Mouse (Mus musculus) ES-E14 (cell line): ENCODE data around the gene Ctdnep1. TPM values are rescaled to one million over a fixed set of nuclear protein-coding genes. Genes with fewer than 3 reads are reported as not detected.

ENCODE experiments used
- DNase-seq: peaks from one replicate; pipeline ENCODE4 v3.0.0-alpha.2; 2013; ENCODE audit warnings: low read depth, low spot score
- H3K27ac ChIP-seq: 2 replicates; pipeline ENCODE4 v1.5.1; 2012; ENCODE audit warnings: low read depth, mild to moderate bottlenecking, low read length, moderate library complexity, mixed read lengths; ENCODE audit not compliant: poor library complexity, insufficient read depth, severe bottlenecking
- H3K36me3 ChIP-seq: 2 replicates; pipeline ENCODE4 v1.6.1; 2012; ENCODE audit warnings: mild to moderate bottlenecking, low read length, moderate library complexity, mixed read lengths; ENCODE audit not compliant: control insufficient read depth, poor library complexity, insufficient read depth, severe bottlenecking
- H3K4me1 ChIP-seq, 2 experiments: fragments of 150-350 bp in 1 of 2; sonication (generic) in 1 of 2; 2 replicates each; pipeline ENCODE4 v1.6.1; 2012; ENCODE audit warnings: low read length in 2 of 2, mild to moderate bottlenecking in 1 of 2, mixed read lengths in 1 of 2; ENCODE audit not compliant: control insufficient read depth in 2 of 2, insufficient read depth in 2 of 2, poor library complexity in 1 of 2
- H3K4me3 ChIP-seq, 2 experiments: fragments of 150-350 bp in 1 of 2; sonication (generic) in 1 of 2; 2 replicates each; pipeline ENCODE4 v1.5.1; 2012; ENCODE audit warnings: low read length in 2 of 2, low read depth in 1 of 2, mild to moderate bottlenecking in 1 of 2, mixed read lengths in 1 of 2; ENCODE audit not compliant: insufficient read depth in 1 of 2, poor library complexity in 1 of 2, severe bottlenecking in 1 of 2
- H3K9ac ChIP-seq: 2 replicates; pipeline ENCODE4 v1.6.1; 2012; ENCODE audit warnings: low read depth, mild to moderate bottlenecking, low read length, mixed read lengths; ENCODE audit not compliant: poor library complexity, insufficient read depth, severe bottlenecking
- H3K9me3 ChIP-seq: fragments of 150-350 bp; sonication (generic); 2 replicates; pipeline ENCODE4 v1.6.1; 2012; ENCODE audit warnings: low read depth, mild to moderate bottlenecking, low read length; ENCODE audit not compliant: control insufficient read depth, insufficient read depth
- CHD2 ChIP-seq: IDR thresholded peaks from 2 replicates; pipeline ENCODE4 v1.6.1; 2014; ENCODE audit warnings: mild to moderate bottlenecking, low read depth, low read length, inconsistent platforms
- HCFC1 ChIP-seq: IDR thresholded peaks from 2 replicates; pipeline ENCODE4 v1.6.1; 2012; ENCODE audit warnings: low read length, inconsistent platforms, borderline replicate concordance; ENCODE audit not compliant: insufficient read depth
- MAFK ChIP-seq: IDR thresholded peaks from 2 replicates; pipeline ENCODE4 v1.6.1; 2014; ENCODE audit warnings: mild to moderate bottlenecking, low read depth, low read length, inconsistent platforms; ENCODE audit not compliant: insufficient read depth
- ZC3H11A ChIP-seq: IDR thresholded peaks from 2 replicates; pipeline ENCODE4 v1.6.1; 2012; ENCODE audit warnings: low read depth, mild to moderate bottlenecking, inconsistent platforms, low read length, borderline replicate concordance
- ZNF384 ChIP-seq: IDR thresholded peaks from 2 replicates; pipeline ENCODE4 v1.6.1; 2012; ENCODE audit warnings: low read depth, low read length, inconsistent platforms
- in situ Hi-C, 2 experiments: fragments of 600-800 bp; cut with MboI; formaldehyde crosslinking; loops; one replicate each; pipeline ENCODE4 v1.15.1; 2025; ENCODE audit warnings: low sequenced_read_pairs in 2 of 2, inconsistent platforms in 1 of 2; ENCODE audit not compliant: unreplicated experiment in 2 of 2
- total RNA-seq: library from RNA; depleted of rRNA; stranded (reverse); fragments of 300-350 nt; gene quantifications from 2 replicates; pipeline ENCODE4 v1.2.3, GENCODE M21; 2012

Ctdnep1 gene
- total RNA-seq, 1 experiment = 41.2 TPM

DNA sequence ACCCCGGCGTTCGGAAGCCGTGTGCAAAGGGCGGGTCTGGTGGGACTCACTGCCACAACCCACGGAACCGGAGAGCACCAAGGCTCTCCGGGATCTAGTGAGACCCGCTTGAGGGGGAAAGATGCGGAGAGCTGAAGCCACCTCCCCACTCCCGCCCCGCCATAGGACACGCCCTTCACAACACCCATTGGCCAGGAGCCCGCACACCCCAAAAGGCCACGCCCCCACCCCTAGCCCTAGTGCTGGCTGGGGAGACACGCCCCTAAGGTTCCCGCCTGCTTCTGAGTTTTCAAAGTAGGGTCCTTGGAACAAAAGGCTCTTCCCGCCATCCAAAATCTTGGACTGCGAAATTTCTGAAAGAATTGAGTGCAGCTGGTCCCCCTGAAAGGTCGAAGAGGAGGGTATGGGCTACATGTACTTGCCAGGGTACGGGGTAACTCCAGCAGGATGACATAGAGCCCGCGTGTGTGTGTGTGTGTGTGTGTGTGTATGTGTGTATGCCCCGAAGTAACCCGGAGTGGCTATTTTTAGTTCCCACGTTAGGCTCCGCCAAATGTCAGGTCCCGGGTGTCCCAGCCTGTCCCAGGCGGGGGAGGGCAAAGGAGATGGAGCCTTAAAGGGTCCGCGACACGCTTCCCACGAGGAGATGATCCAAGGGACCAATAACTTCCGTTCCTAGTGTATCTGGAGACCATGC, 32.7 kb upstream of the Ctdnep1 start, which contains the start of gene Slc2a4:
Gene Slc2a4, minus strand, starts transcription at position 123 of the 697 bp plus-strand sequence.
- Histone ChIP-seq H3K9ac (peak within 1 kb of the TSS; percentile 44), H3K36me3 (no peaks in the 10 kb centered on the region; the same call in 1 of the 2 replicates), H3K4me1 (peaks cover 0 to 12% of the 10 kb centered on the region in 2 experiments; a peak in 1 of 4 replicates), H3K27ac (no peak within 1 kb of the TSS), H3K4me3 (peak within 1 kb of the TSS; percentile 58 to 89), H3K9me3 (no peaks in the 10 kb centered on the region)
- in situ Hi-C loops = no loop called here
- DNase-seq = peak; percentile 96
- TF ChIP-seq CHD2 (no peak), ZC3H11A (no peak), MAFK (no peak), HCFC1 (no peak), ZNF384 (no peak)

DNA sequence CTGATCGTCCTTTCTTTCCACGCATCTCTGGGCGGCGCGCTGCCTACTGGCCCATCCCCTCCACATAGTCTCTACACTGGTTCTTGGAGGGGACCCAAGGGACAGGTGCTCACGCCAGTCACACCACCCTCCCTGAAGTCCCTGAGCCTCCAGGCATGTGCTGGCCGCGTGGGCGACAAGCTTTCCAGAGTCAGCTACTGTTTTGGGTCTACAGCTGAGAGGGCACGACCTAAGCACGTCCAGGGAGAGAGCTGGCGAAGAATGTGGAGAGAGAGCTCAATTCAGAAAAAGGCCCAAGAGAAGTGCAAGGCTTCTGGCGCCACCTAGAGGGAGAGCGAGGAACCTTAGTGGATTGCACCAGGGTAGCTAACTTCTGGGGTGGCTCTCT, 32.2 kb upstream of the Ctdnep1 start:
- DNase-seq = peak; percentile 92
- in situ Hi-C loops = no loop called here
- TF ChIP-seq ZC3H11A = peak; percentile 54; the same call in 1 of the 2 replicates
- no peak for TF ChIP-seq HCFC1
- no peak for TF ChIP-seq CHD2
- no peak for TF ChIP-seq ZNF384
- TF ChIP-seq MAFK = no peak
- Histone ChIP-seq H3K9ac (peak overlapping the region; percentile 44), H3K27ac (no peak overlapping the region), H3K9me3 (no peaks in the 10 kb centered on the region), H3K4me1 (peaks cover 0 to 12% of the 10 kb centered on the region in 2 experiments; a peak in 1 of 4 replicates), H3K36me3 (no peaks in the 10 kb centered on the region; the same call in 1 of the 2 replicates), H3K4me3 (peak overlapping the region; percentile 49 to 89; a peak in 3 of 4 replicates)

DNA sequence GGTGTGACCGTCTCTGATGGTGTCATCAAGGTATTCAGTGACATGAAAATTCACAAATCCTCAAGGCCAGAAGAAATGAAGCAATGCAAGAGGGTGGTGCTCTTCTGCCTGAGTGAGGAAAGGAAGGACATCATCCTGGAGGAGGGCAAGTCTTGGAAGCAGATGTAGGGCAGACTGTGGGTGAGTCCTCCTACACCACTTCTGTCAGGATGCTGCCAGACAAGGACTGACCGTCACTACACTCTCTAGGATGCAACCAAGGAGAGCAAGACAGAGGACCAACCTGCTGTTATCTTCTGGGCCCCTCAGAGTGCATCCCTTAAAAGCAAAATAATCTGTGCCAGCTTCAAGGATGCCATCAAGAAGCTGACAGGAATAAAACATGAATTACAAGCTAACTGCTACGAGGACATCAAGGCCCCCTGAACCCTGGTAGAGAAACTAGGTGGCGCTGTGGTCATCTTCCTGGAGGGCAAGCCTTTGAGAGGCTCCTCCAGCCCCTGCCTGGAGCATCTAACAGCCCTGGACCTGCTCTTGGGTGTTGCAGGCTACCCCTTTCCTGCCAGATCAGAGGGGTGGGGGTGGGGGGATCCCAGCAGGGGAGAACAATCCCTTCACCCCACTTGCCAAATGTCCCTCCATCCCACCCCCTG, 30.0 kb upstream of the Ctdnep1 start:
- H3K4me3 ChIP-seq = no peak overlapping the region
- in situ Hi-C loops = no loop called here

DNA sequence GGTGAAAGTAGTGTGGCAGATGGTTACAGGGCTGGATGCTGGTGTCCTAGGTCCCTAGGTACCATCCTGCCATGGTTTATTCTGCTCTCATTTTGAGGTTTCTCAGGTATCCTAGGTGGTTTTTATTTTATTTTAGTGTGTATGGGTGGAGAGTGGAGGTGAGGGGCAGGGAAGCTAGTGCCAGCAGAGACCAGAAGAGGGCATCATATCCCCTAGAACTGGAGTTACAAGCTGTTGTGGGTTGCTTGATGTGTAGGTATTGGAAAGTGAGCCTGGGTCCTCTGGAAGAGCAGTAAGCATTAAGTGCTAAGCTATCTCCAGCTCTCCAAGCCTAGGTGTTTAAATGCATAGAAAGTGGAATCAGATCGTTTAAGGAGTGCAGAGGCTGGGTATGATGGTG, 28.7 kb upstream of the Ctdnep1 start:
- no peak for TF ChIP-seq CHD2
- TF ChIP-seq ZNF384 = no peak
- Histone ChIP-seq H3K4me3 (no peak overlapping the region), H3K4me1 (peaks cover 0 to 6% of the 10 kb centered on the region in 2 experiments; a peak in 1 of 4 replicates), H3K9ac (no peak overlapping the region), H3K9me3 (no peaks in the 10 kb centered on the region), H3K27ac (no peak overlapping the region), H3K36me3 (no peaks in the 10 kb centered on the region)
- in situ Hi-C loops = no loop called here
- DNase-seq = no peak

More for the DNA sequence above, 30.0 kb upstream of the Ctdnep1 start:
- no peaks in the 10 kb centered on the region for H3K9me3 ChIP-seq
- DNase-seq = no peak
- TF ChIP-seq ZC3H11A (no peak), CHD2 (no peak), HCFC1 (no peak), ZNF384 (no peak), MAFK (no peak)
- H3K36me3 ChIP-seq = no peaks in the 10 kb centered on the region
- H3K27ac ChIP-seq = no peak overlapping the region
- peaks cover 0 to 11% of the 10 kb centered on the region in 2 experiments; a peak in 1 of 4 replicates for H3K4me1 ChIP-seq
- no peak overlapping the region for H3K9ac ChIP-seq
